Mouse (Mus musculus) hindbrain, embryonic 15.5 days (tissue): ENCODE data around the gene Dbil5. TPM values are rescaled to one million over a fixed set of nuclear protein-coding genes. Genes with fewer than 3 reads are reported as not detected.

Experiments used
- ATAC-seq: fragments of 200-750 bp; cut with Nextera tagmentation; 2 replicates; pipeline ENCODE4 v1.8.0; 2017; ENCODE audit warnings: low read depth, moderate number of reproducible peaks, moderate TSS enrichment; ENCODE audit not compliant: low FRiP score
- H3K27ac ChIP-seq: fragments of 300-500 bp; sonication (generic); replicated peaks from 2 replicates; pipeline ENCODE4 v1.5.1; 2015; ENCODE audit warnings: mild to moderate bottlenecking, inconsistent platforms
- H3K27me3 ChIP-seq: fragments of 300-500 bp; sonication (generic); 2 replicates; pipeline ENCODE4 v1.6.1; 2015; ENCODE audit warnings: control low read depth, inconsistent platforms
- H3K36me3 ChIP-seq: fragments of 300-500 bp; sonication (generic); 2 replicates; pipeline ENCODE4 v1.6.1; 2015; ENCODE audit warnings: control low read depth, inconsistent platforms
- H3K4me1 ChIP-seq: fragments of 300-500 bp; sonication (generic); replicated peaks from 2 replicates; pipeline ENCODE4 v1.6.1; 2015; ENCODE audit warnings: control low read depth, inconsistent platforms
- H3K4me2 ChIP-seq: fragments of 300-500 bp; sonication (generic); 2 replicates; pipeline ENCODE4 v1.6.1; 2015; ENCODE audit warnings: moderate library complexity, mild to moderate bottlenecking, inconsistent platforms
- H3K4me3 ChIP-seq: fragments of 300-500 bp; sonication (generic); 2 replicates; pipeline ENCODE4 v1.5.1; 2015; ENCODE audit warnings: mild to moderate bottlenecking, inconsistent platforms
- H3K9ac ChIP-seq: fragments of 300-500 bp; sonication (generic); 2 replicates; pipeline ENCODE4 v1.6.1; 2015; ENCODE audit warnings: inconsistent platforms
- H3K9me3 ChIP-seq: fragments of 300-500 bp; sonication (generic); 2 replicates; pipeline ENCODE4 v1.6.1; 2016; ENCODE audit warnings: control low read depth, inconsistent platforms
- WGBS: fragments of 180-500 bp; shearing (Covaris S2); methylation state at CpG from one replicate; pipeline ENCODE4 v1.1.7; 2015; 5-methylcytosine and 5-hydroxymethylcytosine counted together
- polyA plus RNA-seq: library from polyadenylated mRNA; unstranded; fragments of >200 nt; fragmentation: Nextera tagmentation; extraction: Ambion mirVana; gene quantifications from 2 replicates; pipeline ENCODE4 v1.2.1, GENCODE M21; 2015

Gene Dbil5
- 0.38 and 0.60 TPM in 2 replicates for polyA plus RNA-seq

GRCm38 (mm10) chr11:76217390-76217800 is at the start of gene Dbil5, which contains the start of gene Gemin4:
Dbil5 (plus strand) TSS chr11:76217608.
Gemin4 (minus strand) TSS chr11:76217664.
- no peaks in the 10 kb centered on the region for H3K9me3 ChIP-seq
- WGBS = under 1% methylated on average over 33 of the region's 35 CpGs
- peaks cover 11% of the 10 kb centered on the region for H3K4me1 ChIP-seq
- H3K4me3 ChIP-seq = peak within 1 kb of the TSS; percentile 88
- H3K27ac ChIP-seq = peak within 1 kb of the TSS; percentile 92
- no peaks in the 10 kb centered on the region for H3K27me3 ChIP-seq
- peak; percentile 98 for ATAC-seq
- peak within 1 kb of the TSS; percentile 94 for H3K9ac ChIP-seq
- peaks cover 27% of the 10 kb centered on the region for H3K36me3 ChIP-seq
- peak within 1 kb of the TSS; percentile 83 for H3K4me2 ChIP-seq

- no peak overlapping the region for H3K27ac ChIP-seq
- 71% methylated on average over 3 of the region's 3 CpGs for WGBS
- 0 out of 2 replicates have a peak, but pooled peaks cover 3% of the 10 kb centered on the region for H3K4me1 ChIP-seq
- no peaks in the 10 kb centered on the region for H3K9me3 ChIP-seq
- peaks cover 31% of the 10 kb centered on the region; the same call in 1 of the 2 replicates for H3K36me3 ChIP-seq
- no peak for ATAC-seq
- H3K27me3 ChIP-seq = no peaks in the 10 kb centered on the region
- H3K4me3 ChIP-seq = no peak overlapping the region
- H3K4me2 ChIP-seq = no peak overlapping the region
- no peak overlapping the region for H3K9ac ChIP-seq
Measured at GRCm38 (mm10) chr11:76168976-76169375, 48.4 kb upstream of the Dbil5 start.

GRCm38 (mm10) chr11:76170207-76170606 is 47.2 kb upstream of the Dbil5 start:
- peaks cover 28% of the 10 kb centered on the region; the same call in 1 of the 2 replicates for H3K36me3 ChIP-seq
- H3K4me2 ChIP-seq = no peak overlapping the region
- no peak for ATAC-seq
- H3K9ac ChIP-seq = no peak overlapping the region
- H3K4me1 ChIP-seq = 0 out of 2 replicates have a peak, but pooled peaks cover 3% of the 10 kb centered on the region
- H3K4me3 ChIP-seq = no peak overlapping the region
- H3K9me3 ChIP-seq = no peaks in the 10 kb centered on the region
- H3K27me3 ChIP-seq = no peaks in the 10 kb centered on the region
- H3K27ac ChIP-seq = no peak overlapping the region
- 46% methylated on average over 5 of the region's 5 CpGs for WGBS

- Histone ChIP-seq H3K4me1 (peaks cover 22% of the 10 kb centered on the region), H3K9ac (peak overlapping the region; percentile 72), H3K27ac (peak overlapping the region; percentile 86), H3K36me3 (peaks cover 8% of the 10 kb centered on the region), H3K4me2 (peak overlapping the region; percentile 83), H3K27me3 (no peaks in the 10 kb centered on the region), H3K4me3 (peak overlapping the region; percentile 88), H3K9me3 (no peaks in the 10 kb centered on the region)
- peak; percentile 87 for ATAC-seq
- WGBS = 2% methylated on average over 28 of the region's 28 CpGs
Measured at GRCm38 (mm10) chr11:76178726-76179494, 38.5 kb upstream of the Dbil5 start.

GRCm38 (mm10) chr11:76179495-76180145 is 37.8 kb upstream of the Dbil5 start, which contains the start of the genes Vps53 and Fam57a:
Vps53 (minus strand) TSS chr11:76179647.
Fam57a (plus strand) TSS chr11:76179671.
- WGBS = under 1% methylated on average over 37 of the region's 37 CpGs
- peak; percentile 94 for ATAC-seq
- Histone ChIP-seq H3K9ac (peak within 1 kb of the TSS; percentile 72), H3K27me3 (no peaks in the 10 kb centered on the region), H3K36me3 (peaks cover 5% of the 10 kb centered on the region; the same call in 1 of the 2 replicates), H3K9me3 (no peaks in the 10 kb centered on the region), H3K4me2 (peak within 1 kb of the TSS; percentile 83), H3K4me3 (peak within 1 kb of the TSS; percentile 88), H3K4me1 (peaks cover 22% of the 10 kb centered on the region), H3K27ac (peak within 1 kb of the TSS; percentile 86)

GRCm38 (mm10) chr11:76180146-76180540 is 37.3 kb upstream of the Dbil5 start:
- H3K4me3 ChIP-seq = peak overlapping the region; percentile 88
- peak overlapping the region; percentile 86 for H3K27ac ChIP-seq
- peak overlapping the region; percentile 72 for H3K9ac ChIP-seq
- no peak; the same call in 1 of the 2 replicates for ATAC-seq
- no peaks in the 10 kb centered on the region for H3K9me3 ChIP-seq
- peaks cover 5% of the 10 kb centered on the region; the same call in 1 of the 2 replicates for H3K36me3 ChIP-seq
- peak overlapping the region; percentile 83 for H3K4me2 ChIP-seq
- 19% methylated on average over 7 of the region's 7 CpGs for WGBS
- no peaks in the 10 kb centered on the region for H3K27me3 ChIP-seq
- H3K4me1 ChIP-seq = peaks cover 22% of the 10 kb centered on the region

GRCm38 (mm10) chr11:76183745-76184144 is 33.7 kb upstream of the Dbil5 start:
- Histone ChIP-seq H3K4me1 (peaks cover 9% of the 10 kb centered on the region), H3K27me3 (no peaks in the 10 kb centered on the region), H3K4me2 (no peak overlapping the region), H3K9me3 (no peaks in the 10 kb centered on the region), H3K9ac (no peak overlapping the region), H3K36me3 (no peaks in the 10 kb centered on the region), H3K4me3 (no peak overlapping the region), H3K27ac (no peak overlapping the region)
- 87% methylated on average over 4 of the region's 4 CpGs for WGBS
- ATAC-seq = no peak

GRCm38 (mm10) chr11:76186908-76187307 is 30.5 kb upstream of the Dbil5 start:
- no peak overlapping the region for H3K4me3 ChIP-seq
- H3K27ac ChIP-seq = no peak overlapping the region
- H3K9ac ChIP-seq = no peak overlapping the region
- no peaks in the 10 kb centered on the region for H3K27me3 ChIP-seq
- no peak for ATAC-seq
- H3K36me3 ChIP-seq = no peaks in the 10 kb centered on the region
- H3K4me2 ChIP-seq = no peak overlapping the region
- no peaks in the 10 kb centered on the region for H3K9me3 ChIP-seq
- 90% methylated on average over 6 of the region's 6 CpGs for WGBS
- no peaks in the 10 kb centered on the region for H3K4me1 ChIP-seq

GRCm38 (mm10) chr11:76196275-76196976 is 21.0 kb upstream of the Dbil5 start:
- Histone ChIP-seq H3K4me3 (no peak overlapping the region), H3K9me3 (no peaks in the 10 kb centered on the region), H3K36me3 (no peaks in the 10 kb centered on the region), H3K4me2 (no peak overlapping the region), H3K27me3 (no peaks in the 10 kb centered on the region), H3K4me1 (peaks cover 4% of the 10 kb centered on the region), H3K27ac (no peak overlapping the region), H3K9ac (no peak overlapping the region)
- ATAC-seq = no peak
- 59% methylated on average over 8 of the region's 8 CpGs for WGBS

- no peaks in the 10 kb centered on the region for H3K27me3 ChIP-seq
- no peaks in the 10 kb centered on the region for H3K9me3 ChIP-seq
- H3K4me2 ChIP-seq = no peak overlapping the region
- no peak overlapping the region for H3K4me3 ChIP-seq
- no peaks in the 10 kb centered on the region for H3K36me3 ChIP-seq
- WGBS = 58% methylated on average over 8 of the region's 8 CpGs
- H3K27ac ChIP-seq = no peak overlapping the region
- H3K9ac ChIP-seq = no peak overlapping the region
- H3K4me1 ChIP-seq = peaks cover 6% of the 10 kb centered on the region
- no peak for ATAC-seq
Measured at GRCm38 (mm10) chr11:76196977-76197469, 20.4 kb upstream of the Dbil5 start.

GRCm38 (mm10) chr11:76201761-76202674 is 15.4 kb upstream of the Dbil5 start:
- H3K4me3 ChIP-seq = peak overlapping the region; percentile 90
- peaks cover 22% of the 10 kb centered on the region for H3K4me1 ChIP-seq
- WGBS = under 1% methylated on average over 87 of the region's 90 CpGs
- H3K36me3 ChIP-seq = peaks cover 21% of the 10 kb centered on the region
- peak; percentile 97 for ATAC-seq
- H3K27ac ChIP-seq = peak overlapping the region; percentile 88
- no peaks in the 10 kb centered on the region for H3K27me3 ChIP-seq
- H3K4me2 ChIP-seq = peak overlapping the region; percentile 80
- peak overlapping the region; percentile 91 for H3K9ac ChIP-seq
- no peaks in the 10 kb centered on the region for H3K9me3 ChIP-seq
